26 mouse cellular contexts compared by ENCODE assay signal in the genomic region with DNA sequence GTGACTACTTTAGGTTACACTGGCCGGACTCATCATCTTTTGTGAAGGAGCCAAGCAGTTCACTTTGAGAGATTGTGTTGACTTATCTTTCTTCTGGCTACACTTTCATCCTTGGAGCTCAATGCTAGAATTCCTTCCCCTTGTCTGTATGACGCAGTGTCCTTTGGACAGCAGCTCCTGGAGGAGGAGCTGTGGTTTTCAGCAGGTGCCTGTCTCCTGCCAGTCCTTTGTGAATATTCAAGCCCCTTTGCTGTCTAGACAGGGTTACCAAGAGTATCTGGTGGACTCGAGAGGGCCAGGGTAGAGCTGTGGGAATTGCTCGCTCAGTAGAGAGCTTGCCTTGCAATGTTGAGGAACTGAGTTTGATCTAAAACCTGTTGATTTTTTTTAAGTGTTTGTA. TPM values are rescaled to one million over a fixed set of nuclear protein-coding genes. Genes with fewer than 3 reads are reported as not detected.
DNase-seq lines count a peak whose midpoint lies in the region; ATAC-seq and TF ChIP-seq lines count a peak whose summit lies in the region.
"Had no signal": no experiment of that assay in that cellular context is flagged by ENCODE, and none has a peak within 500 bp of the region (broad histone marks: within the 10 kb centered on the region; RNA-seq: fewer than 3 reads in every experiment).

No protein-coding gene starts in this region.

- H3K27ac ChIP-seq in forebrain, embryonic 14.5 days (ENCODE audit: low read depth, low read length) = no peak overlapping the region
- H3K27ac ChIP-seq in forebrain, postnatal 0 days (ENCODE audit: low read depth, low read length) = no peak overlapping the region
- H3K27ac ChIP-seq in hindbrain, embryonic 13.5 days = no peak overlapping the region
- no peak overlapping the region for H3K27ac ChIP-seq in neural tube, embryonic 14.5 days (ENCODE audit: low read depth, low read length)
- H3K27ac ChIP-seq: embryonic facial prominence, embryonic 12.5 days; heart, embryonic 13.5 days; limb, embryonic 12.5 days; liver, embryonic 15.5 days; midbrain, embryonic 10.5 days; midbrain, embryonic 15.5 days had no signal

- H3K9ac ChIP-seq in forebrain, embryonic 14.5 days (ENCODE audit: low read length) = no peak overlapping the region
- no peak overlapping the region for H3K9ac ChIP-seq in forebrain, postnatal 0 days
- H3K9ac ChIP-seq in hindbrain, embryonic 13.5 days = no peak overlapping the region
- H3K9ac ChIP-seq in neural tube, embryonic 14.5 days (replicated peaks; ENCODE audit: low read depth, low read length) = no peak overlapping the region
- H3K9ac ChIP-seq: embryonic facial prominence, embryonic 12.5 days; heart, embryonic 13.5 days; limb, embryonic 12.5 days; liver, embryonic 15.5 days; lung, embryonic 14.5 days; midbrain, embryonic 15.5 days had no signal

- H3K36me3 ChIP-seq in forebrain, embryonic 14.5 days (ENCODE audit: control insufficient read depth, insufficient read depth, low read length) = no peaks in the 10 kb centered on the region
- H3K36me3 ChIP-seq in forebrain, postnatal 0 days (ENCODE audit: insufficient read depth) = no peaks in the 10 kb centered on the region
- H3K36me3 ChIP-seq in hindbrain, embryonic 13.5 days = no peaks in the 10 kb centered on the region
- no peaks in the 10 kb centered on the region for H3K36me3 ChIP-seq in neural tube, embryonic 14.5 days (ENCODE audit: control insufficient read depth, insufficient read depth, low read length)
- H3K36me3 ChIP-seq: embryonic facial prominence, embryonic 12.5 days; heart, embryonic 13.5 days; limb, embryonic 12.5 days; liver, embryonic 15.5 days; midbrain, embryonic 10.5 days; midbrain, embryonic 15.5 days had no signal

- H3K4me1 ChIP-seq in forebrain, embryonic 14.5 days (ENCODE audit: control insufficient read depth, insufficient read depth, low read length) = 0 out of 2 replicates have a peak, but pooled peaks cover 2% of the 10 kb centered on the region
- no peaks in the 10 kb centered on the region for H3K4me1 ChIP-seq in forebrain, postnatal 0 days (ENCODE audit: insufficient read depth)
- peaks cover 25% of the 10 kb centered on the region for H3K4me1 ChIP-seq in hindbrain, embryonic 13.5 days (replicated peaks)
- H3K4me1 ChIP-seq in neural tube, embryonic 14.5 days (ENCODE audit: control insufficient read depth, insufficient read depth, low read length) = no peaks in the 10 kb centered on the region
- H3K4me1 ChIP-seq: embryonic facial prominence, embryonic 12.5 days; liver, embryonic 15.5 days had no signal

- H3K9me3 ChIP-seq in forebrain, embryonic 14.5 days (replicated peaks; ENCODE audit: control insufficient read depth, low read length) = no peaks in the 10 kb centered on the region
- H3K9me3 ChIP-seq in forebrain, postnatal 0 days (ENCODE audit: low read length) = no peaks in the 10 kb centered on the region
- no peaks in the 10 kb centered on the region for H3K9me3 ChIP-seq in hindbrain, embryonic 13.5 days
- no peaks in the 10 kb centered on the region for H3K9me3 ChIP-seq in neural tube, embryonic 14.5 days (ENCODE audit: control insufficient read depth, low read length)
- H3K9me3 ChIP-seq: embryonic facial prominence, embryonic 12.5 days; heart, embryonic 13.5 days; limb, embryonic 12.5 days; liver, embryonic 15.5 days; midbrain, embryonic 10.5 days; midbrain, embryonic 15.5 days had no signal

- DNase-seq in forebrain, embryonic 14.5 days (ENCODE audit: low spot score) = peak; percentile 55
- DNase-seq in forebrain, postnatal 0 days = no peak
- peak; percentile 56 for DNase-seq in Muller cell, postnatal 12 days (ENCODE audit: inconsistent ontology term)
- no peak for DNase-seq in layer of hippocampus, postnatal 10 days (ENCODE audit: low spot score in 2 of 2)
- DNase-seq in kidney, adult 11 months = no peak
- DNase-seq: adrenal gland, postnatal 14 days; cerebellum, adult 11-12 months; cerebellum, adult 9-11 months; embryo, embryonic 11 days; heart, postnatal 10 days; kidney, postnatal 14 days; layer of hippocampus, adult 9-11 months; lung, embryonic 14.5 days; lung, postnatal 14 days; right cerebral cortex, postnatal 14 days; thymus, postnatal 14 days had no signal

- no peak overlapping the region for H3K4me2 ChIP-seq in forebrain, embryonic 14.5 days (ENCODE audit: low read length)
- no peak overlapping the region for H3K4me2 ChIP-seq in forebrain, postnatal 0 days (ENCODE audit: low read depth)
- no peak overlapping the region for H3K4me2 ChIP-seq in hindbrain, embryonic 13.5 days
- H3K4me2 ChIP-seq in neural tube, embryonic 14.5 days (ENCODE audit: low read depth, low read length) = no peak overlapping the region
- H3K4me2 ChIP-seq: embryonic facial prominence, embryonic 12.5 days; heart, embryonic 13.5 days; limb, embryonic 12.5 days; liver, embryonic 15.5 days; lung, embryonic 14.5 days; midbrain, embryonic 15.5 days had no signal

- H3K27me3 ChIP-seq in forebrain, embryonic 14.5 days (replicated peaks; ENCODE audit: control insufficient read depth, insufficient read depth, low read length) = no peaks in the 10 kb centered on the region
- H3K27me3 ChIP-seq in forebrain, postnatal 0 days (ENCODE audit: insufficient read depth, low read length) = no peaks in the 10 kb centered on the region
- no peaks in the 10 kb centered on the region for H3K27me3 ChIP-seq in hindbrain, embryonic 13.5 days
- no peaks in the 10 kb centered on the region for H3K27me3 ChIP-seq in neural tube, embryonic 14.5 days (ENCODE audit: control insufficient read depth, insufficient read depth, low read length)
- H3K27me3 ChIP-seq: embryonic facial prominence, embryonic 12.5 days; heart, embryonic 13.5 days; limb, embryonic 12.5 days; liver, embryonic 15.5 days had no signal

- no peak for TF ChIP-seq CTCF in forebrain, postnatal 0 days (IDR thresholded peaks at IDR 0.05; ENCODE audit: low read depth)

- peak; percentile 83 for ATAC-seq in forebrain, embryonic 14.5 days
- ATAC-seq in forebrain, postnatal 0 days = no peak; the same call in 1 of the 2 replicates
- ATAC-seq in hindbrain, embryonic 13.5 days (ENCODE audit: low FRiP score) = peak; percentile 68; the same call in 1 of the 2 replicates
- peak; percentile 60; the same call in 1 of the 2 replicates for ATAC-seq in neural tube, embryonic 14.5 days (ENCODE audit: low read depth)
- ATAC-seq: intestine, postnatal 0 days had no signal

- WGBS in forebrain, embryonic 14.5 days = 57% methylated on average over 4 of the region's 4 CpGs
- WGBS in forebrain, postnatal 0 days = 42% methylated on average over 4 of the region's 4 CpGs
- 48% methylated on average over 4 of the region's 4 CpGs for WGBS in hindbrain, embryonic 13.5 days
- 52% methylated on average over 4 of the region's 4 CpGs for WGBS in neural tube, embryonic 14.5 days

- no peak overlapping the region for H3K4me3 ChIP-seq in forebrain, embryonic 14.5 days (ENCODE audit: low read depth, low read length)
- no peak overlapping the region for H3K4me3 ChIP-seq in forebrain, postnatal 0 days (ENCODE audit: low read depth, low read length)
- H3K4me3 ChIP-seq in hindbrain, embryonic 13.5 days = no peak overlapping the region
- H3K4me3 ChIP-seq in neural tube, embryonic 14.5 days (ENCODE audit: low read depth, low read length) = no peak overlapping the region
- H3K4me3 ChIP-seq: embryonic facial prominence, embryonic 12.5 days; heart, embryonic 13.5 days; limb, embryonic 12.5 days; liver, embryonic 15.5 days; midbrain, embryonic 10.5 days; midbrain, embryonic 15.5 days had no signal

RNA-seq across cellular contexts. Expression of gene Map10, which starts 10.7 kb away (rescaled TPM):
- polyA plus RNA-seq in forebrain, embryonic 14.5 days (2014; fragmentation: Nextera tagmentation; extraction: Ambion mirVana) = 9.3 and 11.6 TPM in 2 replicates
- total RNA-seq in forebrain, postnatal 0 days (2014; rRNA removed) = 11.5 and 13.5 TPM in 2 replicates
- polyA plus RNA-seq in forebrain, postnatal 0 days (2015; fragmentation: Nextera tagmentation; extraction: Ambion mirVana) = 7.3 and 7.6 TPM in 2 replicates
- polyA plus RNA-seq in hindbrain, embryonic 13.5 days (2015; fragmentation: Nextera tagmentation; extraction: Ambion mirVana) = 7.0 and 8.0 TPM in 2 replicates
- polyA plus RNA-seq in neural tube, embryonic 14.5 days (2014; fragmentation: Nextera tagmentation; extraction: Ambion mirVana) = 8.1 and 9.5 TPM in 2 replicates
- 1 to 10 TPM; 4.4 to 4.6 TPM for total RNA-seq in layer of hippocampus, postnatal 10 days (2021)
- total RNA-seq: MEL had no signal

Comparison
In these comparisons a context has a peak if more than half of its experiments do, and no peak if none do; other contexts are left out.
1. DNase-seq: peak in forebrain, embryonic 14.5 days (single experiment) and Muller cell, postnatal 12 days (single experiment); none in forebrain, postnatal 0 days (single experiment), layer of hippocampus, postnatal 10 days (0 of 2) and kidney, adult 11 months (single experiment).